Mouse (Mus musculus): ENCODE data around the gene Kat14. TPM values are rescaled to one million over a fixed set of nuclear protein-coding genes. Genes with fewer than 3 reads are reported as not detected.

The Kat14 gene
- polyA plus RNA-seq, 1 experiment = 42.9 TPM

DNA sequence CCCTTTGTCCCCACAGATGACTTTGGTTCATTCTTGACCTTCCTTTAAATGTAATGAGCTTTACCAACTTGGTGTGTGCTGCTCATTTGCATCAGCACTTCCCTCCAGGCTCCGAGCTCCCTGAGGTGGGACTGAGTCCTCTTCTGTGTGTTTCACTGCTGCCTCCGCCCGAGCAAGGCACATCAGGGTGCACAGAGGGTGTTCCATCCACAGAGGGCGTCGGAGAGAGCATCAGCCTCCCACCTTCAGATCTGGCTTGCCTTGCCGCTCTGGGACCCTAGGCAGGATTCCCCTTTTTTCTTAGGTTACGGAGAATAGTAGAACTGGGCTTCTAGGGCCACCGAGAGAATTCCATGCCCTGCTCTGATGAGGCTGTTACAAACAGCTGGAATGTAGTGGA, 48.1 kb downstream of the Kat14 start:
- TF ChIP-seq CTCF (IDR thresholded peaks at IDR 0.05; ENCODE audit: low read depth, low read length) (peak; percentile 59), EP300 (IDR thresholded peaks at IDR 0.05; ENCODE audit: insufficient read depth, low read depth, low read length) (no peak)
- no peaks in the 10 kb centered on the region for H3K36me3 ChIP-seq (ENCODE audit: control insufficient read depth, insufficient read depth, low read length, poor library complexity, severe bottlenecking)
- H3K9ac ChIP-seq (ENCODE audit: low read depth, poor library complexity, severe bottlenecking) = no peak overlapping the region
- 0 out of 2 replicates have a peak overlapping the region, but pooled peaks have one; percentile 3 for H3K4me3 ChIP-seq (ENCODE audit: low read depth, low read length)
- no peaks in the 10 kb centered on the region for H3K9me3 ChIP-seq (replicated peaks; ENCODE audit: control insufficient read depth, insufficient read depth, low read length, poor library complexity, severe bottlenecking)
- H3K4me1 ChIP-seq (ENCODE audit: control insufficient read depth, insufficient read depth, low read length) = peaks cover 13% of the 10 kb centered on the region
- H3K27ac ChIP-seq (ENCODE audit: insufficient read depth, low read length) = no peak overlapping the region
- H3K27me3 ChIP-seq (ENCODE audit: control insufficient read depth, insufficient read depth, low read length, poor library complexity, severe bottlenecking) = no peaks in the 10 kb centered on the region

DNA sequence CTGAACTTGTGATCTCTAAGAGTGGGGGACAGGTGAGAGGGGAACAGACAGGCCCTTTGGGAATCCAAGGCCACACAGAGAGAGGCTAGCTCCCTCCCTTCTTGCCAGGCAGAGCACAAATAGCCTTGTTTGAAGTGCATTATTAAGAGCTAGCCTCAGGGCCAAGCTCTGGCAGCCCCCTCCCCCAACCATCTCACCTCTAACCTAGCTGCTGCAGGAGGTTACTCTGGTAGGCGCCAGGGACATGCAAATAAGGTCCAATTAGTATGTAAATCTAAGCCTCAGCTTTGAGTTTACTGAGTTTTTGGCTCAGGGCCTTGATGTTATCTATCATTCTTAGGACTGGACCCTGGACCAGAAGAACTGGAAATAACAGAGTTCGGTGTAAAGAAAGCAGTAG, 49.3 kb downstream of the Kat14 start:
- no peaks in the 10 kb centered on the region for H3K9me3 ChIP-seq (replicated peaks; ENCODE audit: control insufficient read depth, insufficient read depth, low read length, poor library complexity, severe bottlenecking)
- no peak overlapping the region for H3K9ac ChIP-seq (ENCODE audit: low read depth, poor library complexity, severe bottlenecking)
- peaks cover 13% of the 10 kb centered on the region for H3K4me1 ChIP-seq (ENCODE audit: control insufficient read depth, insufficient read depth, low read length)
- no peak for TF ChIP-seq CTCF (IDR thresholded peaks at IDR 0.05; ENCODE audit: low read depth, low read length)
- TF ChIP-seq EP300 (IDR thresholded peaks at IDR 0.05; ENCODE audit: insufficient read depth, low read depth, low read length) = peak; percentile 93
- no peak for TF ChIP-seq POLR2A (IDR thresholded peaks at IDR 0.05; ENCODE audit: insufficient read depth, low read length)
- no peaks in the 10 kb centered on the region for H3K36me3 ChIP-seq (ENCODE audit: control insufficient read depth, insufficient read depth, low read length, poor library complexity, severe bottlenecking)
- peak overlapping the region; percentile 54; the same call in 1 of the 2 replicates for H3K27ac ChIP-seq (ENCODE audit: insufficient read depth, low read length)
- no peaks in the 10 kb centered on the region for H3K27me3 ChIP-seq (ENCODE audit: control insufficient read depth, insufficient read depth, low read length, poor library complexity, severe bottlenecking)
- no peak overlapping the region for H3K4me3 ChIP-seq (ENCODE audit: low read depth, low read length)

DNA sequence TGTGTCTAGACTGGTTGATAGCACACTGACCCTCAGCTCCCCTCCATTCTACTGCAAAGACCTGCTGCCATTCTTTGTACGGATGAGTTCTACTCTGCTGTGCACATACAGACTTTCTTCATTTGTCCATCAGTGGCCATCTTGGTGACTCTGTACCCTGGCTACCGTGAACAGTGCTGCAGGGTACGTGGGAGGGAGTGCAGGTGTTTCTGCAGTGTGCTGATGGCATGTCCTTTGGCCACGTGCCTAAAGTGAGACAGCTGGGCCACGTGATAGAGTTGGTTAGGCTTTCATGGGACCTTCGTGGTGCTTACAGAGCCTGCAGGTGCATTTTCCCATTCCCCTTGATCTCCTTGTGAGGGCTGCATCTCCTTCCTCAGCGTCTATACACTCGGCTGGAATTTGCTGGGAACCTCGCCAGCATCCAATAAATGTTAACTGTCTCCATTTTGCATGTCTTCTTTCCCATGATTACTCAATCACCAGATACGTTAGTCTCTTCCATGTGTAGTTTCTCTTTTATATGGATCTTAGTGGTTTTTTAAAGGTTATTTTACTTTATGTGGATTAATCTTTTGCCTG, 53.4 kb downstream of the Kat14 start:
- no peak overlapping the region for H3K27ac ChIP-seq (ENCODE audit: insufficient read depth, low read length)
- H3K9me3 ChIP-seq (replicated peaks; ENCODE audit: control insufficient read depth, insufficient read depth, low read length, poor library complexity, severe bottlenecking) = no peaks in the 10 kb centered on the region; the same call in 1 of the 2 replicates
- no peaks in the 10 kb centered on the region for H3K36me3 ChIP-seq (ENCODE audit: control insufficient read depth, insufficient read depth, low read length, poor library complexity, severe bottlenecking)
- peaks cover 6% of the 10 kb centered on the region for H3K4me1 ChIP-seq (ENCODE audit: control insufficient read depth, insufficient read depth, low read length)
- H3K9ac ChIP-seq (ENCODE audit: low read depth, poor library complexity, severe bottlenecking) = no peak overlapping the region
- H3K4me3 ChIP-seq (ENCODE audit: low read depth, low read length) = no peak overlapping the region
- TF ChIP-seq CTCF (IDR thresholded peaks at IDR 0.05; ENCODE audit: low read depth, low read length) = no peak
- TF ChIP-seq POLR2A (IDR thresholded peaks at IDR 0.05; ENCODE audit: insufficient read depth, low read length) = no peak
- TF ChIP-seq EP300 (IDR thresholded peaks at IDR 0.05; ENCODE audit: insufficient read depth, low read depth, low read length) = no peak
- no peaks in the 10 kb centered on the region for H3K27me3 ChIP-seq (ENCODE audit: control insufficient read depth, insufficient read depth, low read length, poor library complexity, severe bottlenecking)

DNA sequence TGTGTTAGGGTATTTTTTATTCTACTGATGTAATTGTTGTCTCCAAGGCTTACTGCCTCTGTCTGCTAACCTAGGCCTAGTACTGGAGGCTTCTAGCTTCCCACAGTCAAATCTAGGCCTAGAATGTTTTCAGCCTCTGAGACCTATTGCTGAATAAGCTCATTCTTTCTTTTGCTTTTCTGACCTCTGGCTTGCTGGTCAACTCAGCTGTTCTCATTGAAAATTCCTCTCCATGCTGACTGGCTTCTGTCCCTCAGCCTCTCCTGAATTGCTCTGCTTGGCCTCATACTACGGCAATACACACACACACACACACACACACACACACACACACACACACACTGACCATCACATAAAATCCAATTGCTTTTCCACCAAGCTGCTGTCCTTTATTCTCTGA, 57.0 kb downstream of the Kat14 start:
- no peak for TF ChIP-seq CTCF (IDR thresholded peaks at IDR 0.05; ENCODE audit: low read depth, low read length)
- no peak for TF ChIP-seq POLR2A (IDR thresholded peaks at IDR 0.05; ENCODE audit: insufficient read depth, low read length)
- no peak for TF ChIP-seq EP300 (IDR thresholded peaks at IDR 0.05; ENCODE audit: insufficient read depth, low read depth, low read length)
- Histone ChIP-seq H3K9ac (ENCODE audit: low read depth, poor library complexity, severe bottlenecking) (no peak overlapping the region), H3K4me1 (ENCODE audit: control insufficient read depth, insufficient read depth, low read length) (no peaks in the 10 kb centered on the region), H3K9me3 (replicated peaks; ENCODE audit: control insufficient read depth, insufficient read depth, low read length, poor library complexity, severe bottlenecking) (no peaks in the 10 kb centered on the region; the same call in 1 of the 2 replicates), H3K27ac (ENCODE audit: insufficient read depth, low read length) (no peak overlapping the region), H3K36me3 (ENCODE audit: control insufficient read depth, insufficient read depth, low read length, poor library complexity, severe bottlenecking) (no peaks in the 10 kb centered on the region), H3K4me3 (ENCODE audit: low read depth, low read length) (no peak overlapping the region), H3K27me3 (ENCODE audit: control insufficient read depth, insufficient read depth, low read length, poor library complexity, severe bottlenecking) (no peaks in the 10 kb centered on the region)

DNA sequence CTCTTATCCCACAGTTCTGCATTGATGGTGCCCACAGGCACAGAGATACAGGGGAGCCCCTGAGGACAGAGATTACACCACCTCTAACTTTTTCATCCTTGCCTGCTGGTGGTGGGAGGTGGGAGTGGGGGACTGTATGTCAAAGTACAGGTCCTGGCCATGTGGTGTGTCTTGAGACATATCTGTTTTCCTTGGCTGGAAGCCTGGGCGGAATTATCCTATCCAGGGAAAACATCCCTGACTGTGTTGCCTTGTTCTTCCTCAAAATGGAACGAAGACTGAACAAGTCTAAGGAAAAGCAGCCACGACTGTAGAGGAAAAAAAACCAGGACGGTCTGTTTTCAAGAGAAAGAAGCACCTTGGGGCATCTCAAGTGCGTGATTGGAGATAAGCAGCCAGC, 59.1 kb downstream of the Kat14 start:
- no peaks in the 10 kb centered on the region for H3K36me3 ChIP-seq (ENCODE audit: control insufficient read depth, insufficient read depth, low read length, poor library complexity, severe bottlenecking)
- H3K27ac ChIP-seq (ENCODE audit: insufficient read depth, low read length) = no peak overlapping the region
- H3K4me3 ChIP-seq (ENCODE audit: low read depth, low read length) = no peak overlapping the region
- H3K9ac ChIP-seq (ENCODE audit: low read depth, poor library complexity, severe bottlenecking) = no peak overlapping the region
- TF ChIP-seq CTCF (IDR thresholded peaks at IDR 0.05; ENCODE audit: low read depth, low read length) = no peak
- no peak for TF ChIP-seq EP300 (IDR thresholded peaks at IDR 0.05; ENCODE audit: insufficient read depth, low read depth, low read length)
- TF ChIP-seq POLR2A (IDR thresholded peaks at IDR 0.05; ENCODE audit: insufficient read depth, low read length) = no peak
- no peaks in the 10 kb centered on the region for H3K27me3 ChIP-seq (ENCODE audit: control insufficient read depth, insufficient read depth, low read length, poor library complexity, severe bottlenecking)
- H3K9me3 ChIP-seq (replicated peaks; ENCODE audit: control insufficient read depth, insufficient read depth, low read length, poor library complexity, severe bottlenecking) = no peaks in the 10 kb centered on the region; the same call in 1 of the 2 replicates
- H3K4me1 ChIP-seq (ENCODE audit: control insufficient read depth, insufficient read depth, low read length) = no peaks in the 10 kb centered on the region

DNA sequence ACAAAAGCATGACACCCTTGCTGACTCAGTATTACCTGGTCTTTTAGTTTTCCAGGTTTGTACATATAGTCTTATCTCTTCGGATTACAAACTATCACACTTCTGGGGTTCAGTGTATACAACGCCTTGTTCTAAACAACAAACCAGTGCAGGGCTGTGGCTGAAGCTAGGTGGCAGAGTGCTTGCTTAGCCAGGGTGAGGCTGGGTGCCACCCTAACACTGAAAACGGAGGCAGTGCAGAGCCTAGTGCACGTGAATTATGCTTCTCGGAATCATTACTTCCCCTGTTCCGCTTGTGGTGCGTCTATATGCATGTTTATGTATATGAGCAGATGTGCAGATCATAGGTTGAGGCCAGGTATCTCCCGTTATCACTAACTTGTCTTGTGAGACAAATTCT, 59.9 kb downstream of the Kat14 start:
- H3K9ac ChIP-seq (ENCODE audit: low read depth, poor library complexity, severe bottlenecking) = no peak overlapping the region
- TF ChIP-seq CTCF (IDR thresholded peaks at IDR 0.05; ENCODE audit: low read depth, low read length) (no peak), EP300 (IDR thresholded peaks at IDR 0.05; ENCODE audit: insufficient read depth, low read depth, low read length) (no peak), POLR2A (IDR thresholded peaks at IDR 0.05; ENCODE audit: insufficient read depth, low read length) (no peak)
- no peaks in the 10 kb centered on the region for H3K4me1 ChIP-seq (ENCODE audit: control insufficient read depth, insufficient read depth, low read length)
- no peaks in the 10 kb centered on the region for H3K9me3 ChIP-seq (replicated peaks; ENCODE audit: control insufficient read depth, insufficient read depth, low read length, poor library complexity, severe bottlenecking)
- H3K27ac ChIP-seq (ENCODE audit: insufficient read depth, low read length) = no peak overlapping the region
- H3K27me3 ChIP-seq (ENCODE audit: control insufficient read depth, insufficient read depth, low read length, poor library complexity, severe bottlenecking) = no peaks in the 10 kb centered on the region
- no peak overlapping the region for H3K4me3 ChIP-seq (ENCODE audit: low read depth, low read length)
- no peaks in the 10 kb centered on the region for H3K36me3 ChIP-seq (ENCODE audit: control insufficient read depth, insufficient read depth, low read length, poor library complexity, severe bottlenecking)
